Mouse (Mus musculus) hindbrain, postnatal 0 days (tissue): ENCODE measurements at regions not wholly inside any gene's neighbourhood (a gene's known extent, or its start where the extent isn't known, plus 50 kb on each side); places are given as distances from the start of the nearest gene placed in this dataset.
A peak's percentile ranks its signal among the peaks of the same experiment; 100 is the strongest.
"Not testable (repeated sequence)": the region's sequence is repeated elsewhere in the genome, so short reads cannot be mapped to it uniquely, and the experiment has no call there.

Source experiments
- ATAC-seq: fragments of 200-750 bp; cut with Nextera tagmentation; 2 replicates; pipeline ENCODE4 v1.8.0; 2017; ENCODE audit warnings: mild to moderate bottlenecking, moderate TSS enrichment, moderate library complexity
- DNase-seq: peaks from one replicate; pipeline ENCODE4 v3.0.0-alpha.2; 2015; ENCODE audit warnings: low spot score
- H3K27ac ChIP-seq: fragments of 300-500 bp; sonication (generic); 2 replicates; pipeline ENCODE4 v1.5.1; 2014; ENCODE audit warnings: mild to moderate bottlenecking
- H3K27me3 ChIP-seq: fragments of 300-500 bp; sonication (generic); 2 replicates; pipeline ENCODE4 v1.6.1; 2014; ENCODE audit warnings: low read length, mixed read lengths; ENCODE audit not compliant: insufficient read depth
- H3K36me3 ChIP-seq: fragments of 300-500 bp; sonication (generic); 2 replicates; pipeline ENCODE4 v1.6.1; 2014; ENCODE audit warnings: low read length, mixed read lengths; ENCODE audit not compliant: insufficient read depth
- H3K4me1 ChIP-seq: fragments of 300-500 bp; sonication (generic); 2 replicates; pipeline ENCODE4 v1.6.1; 2014; ENCODE audit warnings: antibody characterized with exemption, low read length, mixed read lengths; ENCODE audit not compliant: insufficient read depth
- H3K4me2 ChIP-seq: fragments of 300-500 bp; sonication (generic); 2 replicates; pipeline ENCODE4 v1.6.1; 2014; ENCODE audit warnings: low read depth, mild to moderate bottlenecking, low read length, moderate library complexity, mixed read lengths
- H3K4me3 ChIP-seq: fragments of 300-500 bp; sonication (generic); 2 replicates; pipeline ENCODE4 v1.5.1; 2014; ENCODE audit warnings: low read length
- H3K9ac ChIP-seq: fragments of 300-500 bp; sonication (generic); replicated peaks from 2 replicates; pipeline ENCODE4 v1.6.1; 2014; ENCODE audit warnings: mild to moderate bottlenecking, low read length, moderate library complexity, mixed read lengths
- H3K9me3 ChIP-seq: fragments of 300-500 bp; sonication (generic); 2 replicates; pipeline ENCODE4 v1.6.1; 2016; ENCODE audit warnings: low read length, mixed read lengths
- CTCF ChIP-seq: IDR thresholded peaks from 2 replicates; pipeline ENCODE4 v1.5.1; 2016; ENCODE audit warnings: antibody characterized with exemption, control low read depth, low read depth
- WGBS: fragments of 180-500 bp; shearing (Covaris S2); extraction: QIAGEN DNeasy Blood & Tissue Kit; methylation state at CpG from one replicate; pipeline ENCODE4 v1.1.7; 2014; 5-methylcytosine and 5-hydroxymethylcytosine counted together

DNA sequence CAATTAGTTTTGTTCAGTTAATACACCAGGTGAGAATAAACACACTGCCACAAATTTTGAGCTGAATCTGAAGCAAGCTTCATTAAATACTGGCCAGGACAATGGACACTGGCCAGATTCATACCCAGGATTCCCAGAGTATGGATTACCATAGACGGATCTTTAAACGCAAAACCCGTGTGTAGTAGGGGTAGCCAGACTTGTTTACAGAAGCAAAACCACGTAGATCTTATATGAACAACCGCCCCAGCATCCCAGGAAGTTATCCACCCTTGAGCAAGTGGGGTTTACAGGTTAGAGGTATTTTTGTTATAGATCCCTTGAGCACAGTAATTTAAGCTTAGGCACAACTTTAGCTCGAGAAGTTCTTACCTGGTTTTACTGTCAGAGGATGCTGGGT, 71.1 kb upstream of the Ezr start:
- no peaks in the 10 kb centered on the region for H3K36me3 ChIP-seq
- TF ChIP-seq CTCF, result no peak

DNA sequence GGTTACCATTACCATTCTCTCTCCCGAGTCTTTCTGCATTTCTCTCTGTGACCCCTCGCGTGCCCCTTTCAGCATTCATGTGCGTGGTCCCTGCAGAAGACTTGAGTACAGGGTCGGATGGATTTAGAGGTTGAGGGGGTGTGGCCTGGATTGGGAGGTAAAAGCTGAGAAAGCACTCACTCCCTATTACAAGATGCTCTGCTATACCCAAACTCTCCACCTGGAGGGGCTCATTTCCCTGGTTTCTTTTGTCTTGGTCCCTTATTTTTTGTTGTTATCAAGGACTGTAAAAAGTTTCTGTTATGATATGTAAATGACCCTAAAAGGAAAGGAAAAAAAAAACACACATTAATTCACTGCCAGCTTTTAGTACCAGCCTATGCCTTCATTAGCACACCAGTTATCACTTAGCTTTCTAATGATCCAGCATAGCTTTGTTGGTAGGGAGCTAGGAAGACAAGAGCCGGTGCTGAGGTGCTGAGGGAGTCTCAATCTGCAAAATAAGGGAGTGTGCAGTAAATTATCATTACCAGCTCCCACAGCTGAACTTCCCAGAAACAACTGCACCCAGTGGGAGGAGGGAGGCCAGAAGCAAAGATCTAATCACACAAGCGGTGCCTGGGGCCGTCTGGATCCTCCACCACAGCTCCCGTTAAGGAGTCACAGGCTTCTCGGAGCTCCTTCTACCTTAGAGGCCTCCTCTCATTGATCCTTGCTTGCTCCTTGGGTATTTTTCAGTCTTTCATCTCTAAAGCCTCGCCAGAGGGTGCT, 69.8 kb upstream of the Ezr start:
- H3K9me3 ChIP-seq, result no peaks in the 10 kb centered on the region
- no peaks in the 10 kb centered on the region for H3K4me1 ChIP-seq
- H3K27ac ChIP-seq, result no peak overlapping the region
- ATAC-seq (no peak), DNase-seq (peak; percentile 16)
- no peaks in the 10 kb centered on the region for H3K36me3 ChIP-seq
- no peak overlapping the region for H3K4me3 ChIP-seq
- peak; percentile 42 for TF ChIP-seq CTCF
- H3K4me2 ChIP-seq, result no peak overlapping the region
- no peak overlapping the region for H3K9ac ChIP-seq
- 69% methylated on average over 11 of the region's 11 CpGs for WGBS
- no peaks in the 10 kb centered on the region for H3K27me3 ChIP-seq

More for the DNA sequence above, 71.1 kb upstream of the Ezr start:
- Histone ChIP-seq H3K27ac (no peak overlapping the region), H3K27me3 (no peaks in the 10 kb centered on the region), H3K9ac (no peak overlapping the region), H3K4me2 (no peak overlapping the region), H3K4me1 (no peaks in the 10 kb centered on the region), H3K9me3 (no peaks in the 10 kb centered on the region), H3K4me3 (no peak overlapping the region)
- DNase-seq, result no peak
- ATAC-seq, result no peak
- 89% methylated on average over 6 of the region's 6 CpGs for WGBS

DNA sequence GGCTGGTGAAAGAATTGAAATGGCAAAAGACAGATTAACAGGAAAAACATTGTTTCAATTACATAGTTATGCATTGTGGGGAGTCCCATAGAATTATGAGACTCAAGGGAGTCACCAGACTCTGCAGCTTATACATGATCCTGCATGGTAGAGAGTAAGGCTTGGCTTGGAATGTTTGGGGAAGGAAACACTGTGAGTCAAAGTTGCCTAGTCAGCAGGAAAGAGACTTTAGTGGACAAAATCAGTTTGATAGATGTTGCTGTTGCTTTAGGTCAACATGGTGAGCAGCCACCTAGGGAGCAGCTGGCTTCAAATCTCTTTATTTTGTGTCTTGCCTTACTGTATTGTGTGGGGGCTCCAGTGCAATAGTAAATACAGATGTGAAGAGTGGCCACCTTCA, 67.9 kb upstream of the Ezr start:
- no peak for DNase-seq
- ATAC-seq, result no peak

DNA sequence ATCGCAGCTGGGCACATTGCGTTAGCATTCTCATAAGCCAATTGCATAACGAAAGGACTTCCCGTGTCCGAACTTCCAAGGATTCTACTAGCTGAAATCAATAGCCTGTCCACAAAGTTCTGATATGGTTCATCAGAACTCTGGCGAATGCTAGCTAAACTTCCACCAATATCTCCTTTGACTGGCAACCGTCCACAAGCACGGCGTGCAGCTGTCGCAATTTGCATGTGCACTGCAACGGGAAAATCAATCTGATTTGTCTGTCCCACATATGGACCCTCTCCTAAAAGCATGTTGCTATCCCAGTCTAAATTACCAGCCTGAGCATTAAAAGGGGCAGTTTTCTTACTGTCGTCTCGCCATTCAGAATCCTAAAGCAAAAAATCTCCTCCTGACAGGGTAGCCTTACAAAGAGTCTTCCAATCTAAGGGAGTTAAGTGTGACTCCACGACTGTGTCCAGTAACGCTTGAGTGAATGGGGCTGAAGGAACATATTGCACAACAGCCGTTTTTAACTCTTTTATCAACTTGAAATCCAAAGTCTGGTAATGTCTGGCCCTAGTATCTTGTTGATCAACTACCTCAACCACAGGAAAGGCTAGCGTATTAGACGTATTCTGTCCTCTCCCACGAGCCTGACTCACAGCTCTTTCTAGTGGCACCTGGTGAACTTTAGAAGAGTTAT, 59.3 kb upstream of the Ezr start:
- not testable (repeated sequence) for H3K4me3 ChIP-seq, H3K4me2 ChIP-seq, H3K36me3 ChIP-seq, ATAC-seq, H3K9me3 ChIP-seq, H3K4me1 ChIP-seq, H3K27me3 ChIP-seq, DNase-seq, H3K9ac ChIP-seq, H3K27ac ChIP-seq
- WGBS, result 81% methylated on average over 19 of the region's 19 CpGs

More for the DNA sequence above, 67.9 kb upstream of the Ezr start:
- Histone ChIP-seq H3K9ac (no peak overlapping the region), H3K27ac (no peak overlapping the region), H3K4me3 (no peak overlapping the region), H3K27me3 (no peaks in the 10 kb centered on the region), H3K4me1 (no peaks in the 10 kb centered on the region), H3K4me2 (no peak overlapping the region), H3K9me3 (no peaks in the 10 kb centered on the region), H3K36me3 (no peaks in the 10 kb centered on the region)
- TF ChIP-seq CTCF, result no peak

DNA sequence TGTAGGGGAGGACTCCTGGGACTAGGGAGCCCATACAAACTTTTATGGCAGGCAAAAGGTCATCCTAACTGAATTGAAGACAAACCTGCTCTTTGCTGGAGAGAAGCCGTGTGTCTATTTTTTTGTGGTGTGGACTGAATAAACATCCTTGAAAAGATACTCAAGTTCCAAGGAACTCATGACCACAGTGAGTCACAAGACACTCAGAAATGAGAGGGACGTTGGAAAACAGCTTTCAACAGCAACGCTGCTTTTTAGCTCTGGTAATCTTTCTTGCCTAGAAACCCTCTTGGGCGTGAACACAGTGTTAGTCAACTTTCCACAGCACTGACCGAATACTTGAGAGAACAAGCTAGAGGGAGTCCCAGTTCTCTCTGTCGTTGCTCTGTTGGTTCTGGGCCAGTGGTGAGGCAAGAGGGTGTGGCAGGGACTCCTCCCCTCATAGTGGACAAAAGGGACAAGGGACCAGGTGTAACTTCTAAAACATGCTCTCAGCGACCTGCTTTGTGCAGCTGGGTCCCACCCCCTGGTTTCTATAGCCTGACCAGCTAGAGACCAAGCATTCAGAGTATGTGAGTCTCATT, 52.8 kb upstream of the Ezr start:
- Histone ChIP-seq H3K9me3 (no peaks in the 10 kb centered on the region), H3K4me2 (no peak overlapping the region), H3K27ac (no peak overlapping the region), H3K9ac (no peak overlapping the region), H3K4me3 (no peak overlapping the region), H3K27me3 (no peaks in the 10 kb centered on the region), H3K4me1 (no peaks in the 10 kb centered on the region), H3K36me3 (no peaks in the 10 kb centered on the region)
- no peak for DNase-seq
- no peak for TF ChIP-seq CTCF
- 61% methylated on average over 7 of the region's 7 CpGs for WGBS
- no peak for ATAC-seq
